Mouse (Mus musculus): ENCODE results near the gene Lrrc40. TPM values are rescaled to one million over a fixed set of nuclear protein-coding genes. Genes with fewer than 3 reads are reported as not detected.
"Not testable (repeated sequence)": the region's sequence is repeated elsewhere in the genome, so short reads cannot be mapped to it uniquely, and the experiment has no call there.

Gene Lrrc40
- polyA plus RNA-seq, 1 experiment from 2014 or later = 76.5 TPM

DNA sequence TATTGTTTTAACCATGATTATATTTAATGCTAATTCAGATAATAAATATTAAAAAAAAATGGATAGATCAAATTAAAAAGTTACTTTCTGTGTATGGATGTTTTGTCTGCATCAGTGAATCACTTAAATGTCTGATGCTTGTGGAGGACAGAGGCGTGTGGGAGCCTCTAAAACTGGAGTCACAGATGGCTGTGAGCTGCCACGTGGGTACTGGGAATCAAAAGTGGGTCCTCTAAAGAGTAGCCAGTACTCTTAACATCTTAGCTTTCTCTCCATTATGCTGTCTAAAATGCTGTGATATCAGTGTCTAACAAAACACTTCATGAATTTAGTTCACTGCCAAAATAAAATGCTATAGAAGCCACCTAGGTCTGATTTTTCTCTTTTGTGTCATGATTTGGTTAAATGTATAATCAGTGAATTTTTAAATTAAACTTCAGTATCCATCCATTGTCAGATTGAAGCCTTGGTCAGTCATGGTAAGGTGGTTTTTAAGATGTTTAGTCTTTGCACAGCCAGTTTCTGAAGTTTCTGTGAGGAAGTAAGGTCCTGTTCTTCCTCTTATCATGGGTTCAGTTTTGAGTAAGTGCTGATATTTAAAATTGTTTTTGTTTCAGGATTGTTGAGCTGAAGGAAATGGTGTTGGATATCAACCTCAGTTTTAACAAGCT, 24.3 kb downstream of the Lrrc40 start:
- peaks cover 60% of the 10 kb centered on the region for H3K36me3 ChIP-seq
- no peak overlapping the region for H3K9ac ChIP-seq (replicated peaks)

DNA sequence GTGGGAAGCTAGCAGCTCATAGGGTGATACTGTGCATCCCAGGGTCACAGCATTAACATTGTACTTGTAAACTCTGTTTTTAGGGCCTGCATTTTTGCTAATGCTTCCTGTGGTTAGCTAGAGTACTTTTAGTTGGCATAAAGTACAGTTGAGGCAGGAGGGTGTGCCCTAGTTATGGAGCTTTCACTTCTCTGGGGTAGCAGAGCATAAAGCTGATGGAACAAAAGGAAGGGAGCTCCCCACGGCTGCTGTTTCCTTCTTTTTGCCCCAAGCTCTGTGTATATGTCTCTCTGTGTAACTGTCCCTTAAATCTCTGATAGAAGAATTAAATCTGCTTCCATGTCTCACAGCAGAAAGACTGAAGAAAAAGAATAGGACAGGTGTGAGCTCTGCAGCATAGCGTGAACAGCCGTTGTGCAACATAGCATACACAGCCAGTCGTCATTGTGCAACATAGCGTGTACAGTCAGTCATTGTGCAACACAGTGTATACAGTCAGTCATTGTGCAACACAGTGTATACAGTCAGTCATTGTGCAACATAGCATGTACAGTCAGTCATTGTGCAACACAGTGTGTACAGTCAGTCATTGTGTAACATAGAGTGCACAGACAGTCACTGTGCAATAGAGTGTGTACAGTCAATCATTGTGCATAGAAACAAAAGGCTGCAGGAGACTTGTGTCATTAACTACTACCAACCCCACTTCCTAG, 25.5 kb downstream of the Lrrc40 start:
- WGBS = 93% methylated on average over 5 of the region's 5 CpGs
- Histone ChIP-seq H3K4me2 (replicated peaks) (no peak overlapping the region), H3K27ac (replicated peaks) (no peak overlapping the region), H3K9ac (replicated peaks) (no peak overlapping the region), H3K9me3 (no peaks in the 10 kb centered on the region), H3K4me1 (no peaks in the 10 kb centered on the region), H3K4me3 (no peak overlapping the region), H3K36me3 (peaks cover 48% of the 10 kb centered on the region), H3K27me3 (no peaks in the 10 kb centered on the region)
- no peak for ATAC-seq (ENCODE audit: low FRiP score, low read depth)

More for the DNA sequence above, 24.3 kb downstream of the Lrrc40 start:
- Histone ChIP-seq H3K4me3 (no peak overlapping the region), H3K9me3 (no peaks in the 10 kb centered on the region), H3K27ac (replicated peaks) (no peak overlapping the region), H3K27me3 (no peaks in the 10 kb centered on the region), H3K4me1 (no peaks in the 10 kb centered on the region), H3K4me2 (replicated peaks) (no peak overlapping the region)
- ATAC-seq (ENCODE audit: low FRiP score, low read depth) = no peak
- WGBS = 93% methylated on average over 2 of the region's 2 CpGs

- WGBS = 98% methylated on average over 2 of the region's 2 CpGs
- Histone ChIP-seq H3K4me3 (no peak overlapping the region), H3K36me3 (peaks cover 23% of the 10 kb centered on the region; the same call in 1 of the 2 replicates)
These were observed 28.8 kb downstream of the Lrrc40 start for GRCm38 (mm10) chr3:158065256-158065655.

GRCm38 (mm10) chr3:158067916-158068315, 31.5 kb downstream of the Lrrc40 start:
- WGBS = 91% methylated on average over 7 of the region's 7 CpGs
- no peak for ATAC-seq (ENCODE audit: low FRiP score, low read depth)

More at GRCm38 (mm10) chr3:158065256-158065655, 28.8 kb downstream of the Lrrc40 start:
- H3K27me3 ChIP-seq = no peaks in the 10 kb centered on the region
- H3K4me2 ChIP-seq (replicated peaks) = no peak overlapping the region
- no peaks in the 10 kb centered on the region for H3K9me3 ChIP-seq
- H3K27ac ChIP-seq (replicated peaks) = no peak overlapping the region
- ATAC-seq (ENCODE audit: low FRiP score, low read depth) = no peak
- H3K9ac ChIP-seq (replicated peaks) = no peak overlapping the region
- H3K4me1 ChIP-seq = no peaks in the 10 kb centered on the region

GRCm38 (mm10) chr3:158068613-158069263, 32.3 kb downstream of the Lrrc40 start:
- peaks cover 7% of the 10 kb centered on the region; the same call in 1 of the 2 replicates for H3K36me3 ChIP-seq
- H3K27ac ChIP-seq (replicated peaks) = no peak overlapping the region
- no peaks in the 10 kb centered on the region for H3K27me3 ChIP-seq
- no peak overlapping the region for H3K9ac ChIP-seq (replicated peaks)
- H3K9me3 ChIP-seq = no peaks in the 10 kb centered on the region
- no peak overlapping the region for H3K4me3 ChIP-seq
- 78% methylated on average over 9 of the region's 9 CpGs for WGBS
- no peak overlapping the region for H3K4me2 ChIP-seq (replicated peaks)
- no peak for ATAC-seq (ENCODE audit: low FRiP score, low read depth)
- H3K4me1 ChIP-seq = no peaks in the 10 kb centered on the region

More at GRCm38 (mm10) chr3:158067916-158068315, 31.5 kb downstream of the Lrrc40 start:
- Histone ChIP-seq H3K9me3 (no peaks in the 10 kb centered on the region), H3K27me3 (no peaks in the 10 kb centered on the region), H3K4me3 (no peak overlapping the region), H3K36me3 (peaks cover 7% of the 10 kb centered on the region; the same call in 1 of the 2 replicates), H3K4me1 (no peaks in the 10 kb centered on the region), H3K4me2 (replicated peaks) (no peak overlapping the region), H3K27ac (replicated peaks) (no peak overlapping the region), H3K9ac (replicated peaks) (no peak overlapping the region)

- no peak overlapping the region for H3K4me2 ChIP-seq (replicated peaks)
- no peak for ATAC-seq (ENCODE audit: low FRiP score, low read depth)
- H3K36me3 ChIP-seq = no peaks in the 10 kb centered on the region
- H3K4me3 ChIP-seq = no peak overlapping the region
- no peaks in the 10 kb centered on the region for H3K9me3 ChIP-seq
- H3K4me1 ChIP-seq = no peaks in the 10 kb centered on the region
- WGBS = 89% methylated on average over 2 of the region's 2 CpGs
- no peaks in the 10 kb centered on the region for H3K27me3 ChIP-seq
- no peak overlapping the region for H3K27ac ChIP-seq (replicated peaks)
- H3K9ac ChIP-seq (replicated peaks) = no peak overlapping the region
These were observed 38.5 kb downstream of the Lrrc40 start for GRCm38 (mm10) chr3:158075004-158075403.

DNA sequence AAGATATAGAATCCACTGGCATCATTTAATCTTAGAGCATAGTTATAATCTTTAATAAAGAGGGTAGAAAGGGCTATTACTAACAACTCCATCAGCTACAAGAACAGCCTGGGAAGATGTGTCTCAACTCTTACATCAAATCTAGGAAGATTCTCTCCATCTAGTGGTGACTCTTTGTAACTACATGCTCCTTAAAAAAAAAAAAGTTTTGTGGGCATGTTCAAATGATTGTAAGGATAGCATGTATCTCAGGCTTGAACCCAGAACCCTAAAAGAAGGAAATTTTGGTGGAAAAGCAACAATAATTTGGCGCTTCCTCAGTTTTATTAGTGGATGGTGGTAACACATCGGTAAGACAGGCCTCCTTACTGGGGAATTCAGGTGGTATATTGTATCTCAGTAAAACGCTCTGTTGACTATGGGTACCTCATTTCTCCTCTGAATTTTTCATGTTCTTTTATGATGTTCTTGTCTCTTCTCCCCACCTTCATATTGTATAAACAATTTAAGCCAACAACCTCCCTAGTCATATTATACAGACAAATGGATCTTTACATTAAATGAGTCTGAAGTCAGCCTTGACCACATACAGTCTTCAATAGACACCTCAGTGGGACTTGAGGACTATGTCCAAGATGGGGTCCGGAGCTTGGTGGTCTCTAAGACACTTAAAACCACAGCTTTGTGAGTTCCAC, 40.4 kb downstream of the Lrrc40 start:
- H3K4me2 ChIP-seq (replicated peaks) = no peak overlapping the region
- H3K9ac ChIP-seq (replicated peaks) = no peak overlapping the region
- H3K9me3 ChIP-seq = no peaks in the 10 kb centered on the region
- no peak overlapping the region for H3K27ac ChIP-seq (replicated peaks)
- 44% methylated on average over 4 of the region's 4 CpGs for WGBS
- ATAC-seq (ENCODE audit: low FRiP score, low read depth) = peak; percentile 51; the same call in 1 of the 2 replicates
- H3K36me3 ChIP-seq = no peaks in the 10 kb centered on the region
- no peak overlapping the region for H3K4me3 ChIP-seq
- no peaks in the 10 kb centered on the region for H3K27me3 ChIP-seq
- H3K4me1 ChIP-seq = no peaks in the 10 kb centered on the region

DNA sequence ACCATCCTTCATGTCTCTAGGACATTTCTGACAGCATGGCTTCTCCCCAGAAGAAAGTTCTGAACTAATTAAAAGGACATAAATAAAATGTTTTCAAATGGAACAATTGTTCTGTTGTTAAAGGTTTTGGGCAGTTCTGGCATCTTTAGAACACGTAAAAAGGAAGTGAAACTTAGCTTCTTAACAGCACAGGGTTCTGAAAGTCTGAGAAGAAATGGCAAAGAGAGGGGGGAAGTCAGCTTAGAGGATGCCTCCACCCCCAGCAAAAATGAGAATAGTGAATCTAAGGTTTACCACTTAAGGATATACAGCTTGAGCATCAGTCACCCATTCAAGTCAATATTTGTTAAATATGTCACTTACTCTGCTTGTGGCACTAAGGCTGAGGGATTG, 40.9 kb downstream of the Lrrc40 start:
- no peak overlapping the region for H3K4me3 ChIP-seq
- no peak overlapping the region for H3K4me2 ChIP-seq (replicated peaks)
- no peaks in the 10 kb centered on the region for H3K36me3 ChIP-seq
- H3K27me3 ChIP-seq = no peaks in the 10 kb centered on the region
- WGBS = 51% methylated on average over 1 of the region's 1 CpGs
- no peak overlapping the region for H3K9ac ChIP-seq (replicated peaks)
- no peaks in the 10 kb centered on the region for H3K9me3 ChIP-seq
- no peak overlapping the region for H3K27ac ChIP-seq (replicated peaks)
- H3K4me1 ChIP-seq = no peaks in the 10 kb centered on the region
- ATAC-seq (ENCODE audit: low FRiP score, low read depth) = no peak

DNA sequence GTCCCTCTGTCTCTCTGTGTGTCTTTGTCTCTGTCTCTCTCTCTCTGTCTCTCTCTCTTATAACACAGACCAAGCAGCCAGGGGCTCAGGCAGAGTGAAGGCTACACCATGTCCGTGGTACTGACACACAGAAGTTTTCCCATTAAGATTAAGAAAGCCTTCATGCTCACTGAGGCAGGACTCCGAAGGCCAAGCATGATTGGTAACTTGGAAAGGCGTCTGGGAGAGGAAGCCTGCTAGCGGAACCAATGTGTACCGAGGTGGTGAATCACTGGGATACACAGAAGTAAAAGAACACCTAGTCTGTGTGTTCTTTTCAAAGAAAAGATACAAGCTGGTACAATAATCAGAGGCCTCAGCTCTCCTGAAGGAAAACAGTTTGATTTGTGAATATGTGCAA, 41.4 kb downstream of the Lrrc40 start:
- H3K4me1 ChIP-seq = no peaks in the 10 kb centered on the region
- 75% methylated on average over 5 of the region's 5 CpGs for WGBS
- H3K4me3 ChIP-seq = no peak overlapping the region
- no peak overlapping the region for H3K27ac ChIP-seq (replicated peaks)
- no peaks in the 10 kb centered on the region for H3K36me3 ChIP-seq
- no peaks in the 10 kb centered on the region for H3K27me3 ChIP-seq
- no peak overlapping the region for H3K9ac ChIP-seq (replicated peaks)
- H3K9me3 ChIP-seq = no peaks in the 10 kb centered on the region
- H3K4me2 ChIP-seq (replicated peaks) = no peak overlapping the region
- no peak for ATAC-seq (ENCODE audit: low FRiP score, low read depth)

GRCm38 (mm10) chr3:158091601-158092000, 55.1 kb downstream of the Lrrc40 start:
- H3K9ac ChIP-seq (replicated peaks) = no peak overlapping the region
- H3K9me3 ChIP-seq = no peaks in the 10 kb centered on the region
- H3K36me3 ChIP-seq = no peaks in the 10 kb centered on the region
- H3K4me3 ChIP-seq = no peak overlapping the region
- H3K4me2 ChIP-seq (replicated peaks) = no peak overlapping the region
- ATAC-seq (ENCODE audit: low FRiP score, low read depth) = no peak
- no peak overlapping the region for H3K27ac ChIP-seq (replicated peaks)
- H3K27me3 ChIP-seq = no peaks in the 10 kb centered on the region
- 92% methylated on average over 3 of the region's 3 CpGs for WGBS
- H3K4me1 ChIP-seq = no peaks in the 10 kb centered on the region

DNA sequence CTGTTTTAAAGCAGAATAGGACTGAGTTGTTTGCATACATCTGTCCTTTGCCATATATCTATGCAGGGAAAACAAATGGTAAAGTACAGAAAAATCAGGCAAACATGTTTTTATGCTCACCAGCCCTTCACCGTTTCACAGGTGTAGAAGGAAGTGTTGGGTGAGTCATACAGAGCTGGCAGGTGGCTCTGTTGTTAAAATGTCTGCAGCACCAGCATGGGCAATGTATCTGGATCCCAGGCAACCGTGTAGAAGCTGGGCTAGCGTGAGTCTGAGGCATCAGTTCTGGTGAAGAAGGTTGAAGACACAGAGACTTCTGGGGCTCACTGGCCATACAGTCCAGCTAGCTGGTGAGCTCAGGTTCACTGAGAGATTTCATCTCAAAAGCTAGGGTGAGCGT, 57.5 kb downstream of the Lrrc40 start:
- Histone ChIP-seq H3K4me1 (no peaks in the 10 kb centered on the region), H3K27ac (replicated peaks) (no peak overlapping the region), H3K4me3 (no peak overlapping the region), H3K9ac (replicated peaks) (no peak overlapping the region), H3K4me2 (replicated peaks) (no peak overlapping the region), H3K27me3 (no peaks in the 10 kb centered on the region), H3K36me3 (no peaks in the 10 kb centered on the region), H3K9me3 (no peaks in the 10 kb centered on the region)
- 91% methylated on average over 4 of the region's 4 CpGs for WGBS
- no peak for ATAC-seq (ENCODE audit: low FRiP score, low read depth)

DNA sequence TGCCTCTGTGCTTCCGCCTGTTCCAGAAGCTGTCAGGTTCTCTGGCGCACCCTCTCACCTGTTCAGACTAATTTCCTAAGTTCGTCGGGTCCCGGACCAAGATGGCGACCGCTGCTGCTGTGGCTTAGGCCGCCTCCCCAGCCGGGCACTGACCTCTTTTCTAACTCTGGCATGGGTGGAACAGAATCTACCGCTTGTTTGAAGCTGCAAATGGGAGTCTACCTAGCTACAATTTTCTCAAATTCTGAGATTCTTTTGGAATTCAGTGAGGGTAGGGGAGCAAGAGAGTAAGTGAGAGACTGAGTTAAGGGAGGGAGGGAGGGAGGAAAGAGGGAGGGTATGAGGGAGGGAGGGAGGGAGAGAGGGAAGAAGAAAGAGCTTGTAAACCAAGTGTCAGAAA, 65.6 kb downstream of the Lrrc40 start:
- H3K36me3 ChIP-seq; H3K4me3 ChIP-seq; H3K4me2 ChIP-seq (replicated peaks); H3K27ac ChIP-seq (replicated peaks); H3K4me1 ChIP-seq; H3K9ac ChIP-seq (replicated peaks); ATAC-seq (ENCODE audit: low FRiP score, low read depth); H3K27me3 ChIP-seq; H3K9me3 ChIP-seq: not testable (repeated sequence)
- WGBS = 92% methylated on average over 9 of the region's 10 CpGs

Measured in midbrain, embryonic 12.5 days (tissue).